Mouse (Mus musculus): ENCODE results near the gene 1700008O03Rik. TPM values are rescaled to one million over a fixed set of nuclear protein-coding genes. Genes with fewer than 3 reads are reported as not detected.

1700008O03Rik gene
- polyA plus RNA-seq, 1 experiment from 2014 or later = 1.5 TPM

DNA sequence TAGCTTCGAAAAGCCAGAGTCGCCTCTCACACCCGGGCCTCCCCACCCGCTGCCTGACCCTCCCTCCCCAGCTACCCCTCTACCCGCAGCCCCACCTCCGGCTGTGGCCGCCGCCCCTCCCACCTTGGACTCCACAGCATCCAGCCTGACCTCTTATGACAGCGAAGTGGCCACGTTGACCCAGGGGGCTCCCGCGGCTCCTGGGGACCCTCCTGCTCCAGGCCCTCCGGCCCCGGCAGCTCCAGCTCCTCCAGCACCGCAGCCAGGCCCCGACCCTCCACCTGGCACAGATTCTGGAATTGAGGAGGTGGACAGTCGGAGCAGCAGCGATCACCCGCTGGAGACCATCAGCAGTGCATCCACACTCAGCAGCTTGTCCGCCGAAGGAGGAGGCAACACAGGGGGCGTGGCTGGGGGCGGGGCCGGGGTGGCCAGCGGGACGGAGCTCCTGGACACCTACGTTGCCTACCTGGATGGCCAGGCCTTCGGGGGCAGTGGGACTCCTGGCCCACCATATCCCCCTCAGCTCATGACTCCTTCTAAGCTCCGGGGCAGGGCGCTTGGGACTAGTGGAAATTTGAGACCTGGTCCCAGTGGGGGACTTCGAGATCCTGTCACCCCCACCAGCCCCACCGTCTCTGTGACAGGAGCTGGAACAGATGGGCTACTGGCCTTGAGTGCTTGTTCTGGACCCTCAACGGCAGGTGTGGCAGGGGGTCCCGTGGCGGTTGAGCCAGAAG lies 31.8 kb downstream of the 1700008O03Rik start:
- Histone ChIP-seq H3K27ac (no peak overlapping the region), H3K36me3 (replicated peaks) (no peaks in the 10 kb centered on the region), H3K9me3 (no peaks in the 10 kb centered on the region), H3K4me1 (peaks cover 76% of the 10 kb centered on the region), H3K4me3 (replicated peaks) (peak overlapping the region; percentile 21), H3K27me3 (peaks cover 95% of the 10 kb centered on the region), H3K4me2 (peak overlapping the region; percentile 33), H3K9ac (no peak overlapping the region)
- 2% methylated on average over 35 of the region's 35 CpGs for WGBS
- ATAC-seq (ENCODE audit: low FRiP score) = no peak

DNA sequence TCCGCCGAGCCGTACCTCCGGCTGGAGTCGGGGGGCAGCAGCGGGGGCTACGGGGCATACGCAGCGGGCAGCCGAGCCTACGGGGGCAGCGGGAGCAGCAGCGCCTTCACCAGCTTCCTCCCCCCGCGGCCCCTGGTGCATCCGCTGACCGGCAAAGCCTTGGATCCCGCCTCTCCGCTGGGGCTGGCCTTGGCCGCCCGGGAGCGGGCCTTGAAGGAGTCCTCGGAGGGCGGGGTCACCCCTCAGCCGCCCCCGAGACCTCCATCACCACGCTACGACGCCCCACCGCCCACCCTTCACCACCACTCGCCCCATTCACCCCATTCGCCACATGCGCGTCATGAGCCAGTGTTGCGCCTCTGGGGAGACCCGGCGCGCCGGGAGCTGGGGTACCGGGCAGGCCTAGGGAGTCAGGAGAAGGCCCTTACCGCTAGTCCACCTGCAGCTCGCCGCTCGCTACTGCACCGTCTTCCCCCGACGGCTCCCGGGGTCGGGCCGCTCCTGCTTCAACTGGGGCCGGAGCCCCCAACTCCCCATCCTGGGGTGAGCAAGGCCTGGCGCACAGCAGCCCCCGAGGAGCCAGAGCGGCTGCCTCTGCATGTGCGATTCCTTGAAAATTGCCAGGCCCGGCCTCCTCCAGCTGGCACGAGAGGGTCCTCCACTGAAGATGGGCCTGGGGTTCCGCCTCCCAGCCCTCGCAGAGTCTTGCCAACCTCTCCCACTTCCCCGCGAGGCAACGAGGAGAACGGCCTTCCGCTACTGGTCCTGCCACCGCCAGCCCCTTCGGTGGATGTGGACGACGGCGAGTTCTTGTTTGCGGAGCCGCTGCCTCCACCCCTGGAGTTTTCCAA lies 32.6 kb downstream of the 1700008O03Rik start:
- Histone ChIP-seq H3K4me1 (peaks cover 71% of the 10 kb centered on the region), H3K27ac (no peak overlapping the region), H3K36me3 (replicated peaks) (no peaks in the 10 kb centered on the region), H3K9ac (0 out of 2 replicates have a peak overlapping the region, but pooled peaks have one; percentile 21), H3K27me3 (peaks cover 98% of the 10 kb centered on the region), H3K4me3 (replicated peaks) (peak overlapping the region; percentile 21), H3K9me3 (no peaks in the 10 kb centered on the region), H3K4me2 (peak overlapping the region; percentile 33)
- WGBS = 2% methylated on average over 71 of the region's 71 CpGs
- ATAC-seq (ENCODE audit: low FRiP score) = no peak

DNA sequence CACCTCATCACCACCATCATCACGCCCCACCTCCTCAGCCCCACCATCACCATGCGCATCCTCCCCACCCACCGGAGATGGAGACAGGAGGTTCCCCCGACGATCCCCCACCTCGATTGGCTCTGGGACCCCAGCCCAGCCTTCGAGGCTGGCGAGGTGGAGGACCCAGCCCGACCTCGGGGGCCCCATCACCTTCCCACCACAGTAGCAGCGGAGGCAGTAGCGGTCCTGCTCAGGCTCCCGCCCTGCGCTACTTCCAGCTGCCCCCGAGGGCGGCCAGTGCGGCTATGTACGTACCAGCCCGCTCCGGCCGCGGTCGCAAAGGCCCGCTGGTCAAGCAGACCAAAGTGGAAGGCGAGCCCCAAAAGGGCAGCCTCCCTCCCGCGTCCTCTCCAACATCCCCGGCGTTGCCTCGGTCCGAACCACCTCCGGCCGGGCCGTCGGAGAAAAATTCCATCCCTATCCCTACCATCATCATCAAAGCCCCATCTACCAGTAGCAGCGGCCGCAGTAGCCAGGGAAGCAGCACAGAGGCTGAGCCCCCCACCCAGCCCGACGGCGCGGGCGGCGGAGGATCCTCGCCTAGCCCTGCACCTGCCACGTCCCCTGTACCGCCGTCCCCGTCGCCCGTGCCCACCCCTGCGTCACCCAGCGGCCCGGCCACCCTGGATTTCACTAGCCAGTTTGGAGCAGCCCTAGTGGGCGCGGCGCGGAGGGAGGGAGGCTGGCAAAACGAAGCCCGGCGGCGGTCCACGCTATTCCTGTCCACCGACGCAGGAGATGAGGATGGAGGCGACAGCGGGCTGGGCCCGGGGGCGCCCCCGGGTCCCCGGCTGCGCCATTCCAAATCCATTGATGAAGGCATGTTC lies 33.5 kb downstream of the 1700008O03Rik start:
- Histone ChIP-seq H3K4me2 (peak overlapping the region; percentile 54), H3K9ac (peak overlapping the region; percentile 21; the same call in 1 of the 2 replicates), H3K36me3 (replicated peaks) (no peaks in the 10 kb centered on the region), H3K27ac (no peak overlapping the region), H3K9me3 (no peaks in the 10 kb centered on the region), H3K4me3 (replicated peaks) (peak overlapping the region; percentile 21), H3K27me3 (peaks cover 91% of the 10 kb centered on the region), H3K4me1 (peaks cover 62% of the 10 kb centered on the region)
- WGBS = 2% methylated on average over 71 of the region's 71 CpGs
- 0 out of 2 replicates have a peak, but pooled peaks have one; percentile 33 for ATAC-seq (ENCODE audit: low FRiP score)

DNA sequence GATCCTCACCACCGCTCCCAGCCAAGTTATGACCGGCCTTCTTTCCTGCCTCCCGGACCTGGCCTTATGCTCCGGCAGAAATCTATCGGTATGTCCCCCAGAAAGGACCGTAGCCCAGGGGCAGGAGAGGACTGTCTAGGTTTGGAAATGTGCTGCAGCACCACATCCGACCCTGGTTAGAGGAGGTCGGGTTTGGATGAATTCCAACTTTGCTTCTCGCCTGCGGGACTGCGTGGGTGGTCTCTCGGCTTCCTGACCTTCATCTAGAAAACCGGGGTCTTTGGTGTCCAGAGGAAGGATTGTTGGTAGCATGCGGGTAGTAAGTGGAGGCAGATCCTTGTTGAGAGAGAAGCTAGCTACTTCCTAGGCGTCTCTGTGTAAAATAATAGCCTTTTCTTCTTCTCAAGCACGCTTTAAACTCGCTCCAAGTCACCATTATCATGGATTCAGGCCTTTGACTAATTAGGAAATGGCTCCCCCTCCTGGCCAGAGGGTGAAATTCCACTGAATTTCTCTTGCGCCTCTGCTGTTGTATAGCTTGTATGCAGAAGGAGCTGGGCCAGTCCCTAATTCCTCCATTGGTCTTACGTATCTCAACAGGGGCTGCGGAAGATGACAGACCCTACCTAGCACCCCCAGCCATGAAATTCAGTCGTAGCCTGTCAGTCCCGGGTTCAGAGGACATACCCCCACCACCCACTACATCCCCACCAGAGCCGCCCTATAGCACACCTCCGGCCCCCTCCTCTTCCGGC lies 34.5 kb downstream of the 1700008O03Rik start:
- 2% methylated on average over 25 of the region's 25 CpGs for WGBS
- Histone ChIP-seq H3K4me3 (replicated peaks) (peak overlapping the region; percentile 20), H3K27me3 (peaks cover 81% of the 10 kb centered on the region), H3K9ac (peak overlapping the region; percentile 44), H3K4me1 (peaks cover 52% of the 10 kb centered on the region), H3K27ac (no peak overlapping the region), H3K36me3 (replicated peaks) (peaks cover 2% of the 10 kb centered on the region; the same call in 1 of the 2 replicates), H3K9me3 (no peaks in the 10 kb centered on the region), H3K4me2 (peak overlapping the region; percentile 54)
- peak; percentile 50 for ATAC-seq (ENCODE audit: low FRiP score)

DNA sequence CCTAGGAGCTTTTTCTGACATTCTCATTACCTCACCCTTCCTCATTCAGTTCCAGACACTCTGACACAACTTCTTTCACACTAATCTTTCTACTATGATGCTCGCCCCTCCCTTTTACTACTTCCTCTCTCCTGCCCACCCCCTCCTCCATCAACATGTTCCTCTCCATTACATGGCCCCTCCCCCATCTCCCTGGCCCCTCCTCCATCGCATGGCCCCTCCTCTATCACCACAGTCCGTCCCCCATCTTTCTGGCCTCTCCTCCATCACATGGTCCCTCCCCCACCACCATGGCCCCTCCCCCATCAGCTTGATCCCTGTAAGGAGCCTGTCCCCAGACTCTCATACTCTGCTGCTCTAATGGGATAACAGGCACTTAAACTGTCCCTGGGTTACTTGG lies 36.6 kb downstream of the 1700008O03Rik start:
- H3K4me1 ChIP-seq = peaks cover 38% of the 10 kb centered on the region
- ATAC-seq (ENCODE audit: low FRiP score) = no peak
- H3K36me3 ChIP-seq (replicated peaks) = peaks cover 11% of the 10 kb centered on the region; the same call in 1 of the 2 replicates
- no peak overlapping the region for H3K27ac ChIP-seq
- no peak overlapping the region for H3K4me2 ChIP-seq
- 31% methylated on average over 3 of the region's 3 CpGs for WGBS
- H3K9ac ChIP-seq = no peak overlapping the region
- H3K9me3 ChIP-seq = no peaks in the 10 kb centered on the region
- H3K27me3 ChIP-seq = peaks cover 60% of the 10 kb centered on the region
- H3K4me3 ChIP-seq (replicated peaks) = no peak overlapping the region

DNA sequence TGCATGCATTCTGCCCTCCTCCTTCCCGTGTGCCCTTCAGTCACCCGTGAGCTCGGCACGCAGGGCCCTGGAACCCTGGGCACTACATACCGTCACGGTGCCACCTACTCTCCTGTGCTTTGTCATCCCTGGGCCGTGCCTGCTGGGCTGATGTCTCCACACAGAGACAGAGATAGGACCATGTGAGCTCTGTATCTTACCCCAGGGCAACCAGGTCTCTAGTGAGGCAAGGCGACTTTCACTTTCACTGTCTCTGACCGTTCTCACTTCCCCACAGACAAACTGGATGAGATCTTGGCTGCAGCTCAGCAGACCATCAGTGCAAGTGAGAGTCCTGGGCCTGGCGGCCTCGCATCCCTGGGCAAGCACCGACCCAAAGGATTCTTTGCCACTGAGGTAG lies 41.0 kb downstream of the 1700008O03Rik start:
- Histone ChIP-seq H3K36me3 (replicated peaks) (peaks cover 19% of the 10 kb centered on the region; the same call in 1 of the 2 replicates), H3K4me2 (no peak overlapping the region), H3K27me3 (peaks cover 30% of the 10 kb centered on the region), H3K9ac (no peak overlapping the region), H3K9me3 (no peaks in the 10 kb centered on the region), H3K4me1 (peaks cover 5% of the 10 kb centered on the region; the same call in 1 of the 2 replicates), H3K27ac (no peak overlapping the region), H3K4me3 (replicated peaks) (no peak overlapping the region)
- WGBS = 77% methylated on average over 12 of the region's 12 CpGs
- no peak for ATAC-seq (ENCODE audit: low FRiP score)

DNA sequence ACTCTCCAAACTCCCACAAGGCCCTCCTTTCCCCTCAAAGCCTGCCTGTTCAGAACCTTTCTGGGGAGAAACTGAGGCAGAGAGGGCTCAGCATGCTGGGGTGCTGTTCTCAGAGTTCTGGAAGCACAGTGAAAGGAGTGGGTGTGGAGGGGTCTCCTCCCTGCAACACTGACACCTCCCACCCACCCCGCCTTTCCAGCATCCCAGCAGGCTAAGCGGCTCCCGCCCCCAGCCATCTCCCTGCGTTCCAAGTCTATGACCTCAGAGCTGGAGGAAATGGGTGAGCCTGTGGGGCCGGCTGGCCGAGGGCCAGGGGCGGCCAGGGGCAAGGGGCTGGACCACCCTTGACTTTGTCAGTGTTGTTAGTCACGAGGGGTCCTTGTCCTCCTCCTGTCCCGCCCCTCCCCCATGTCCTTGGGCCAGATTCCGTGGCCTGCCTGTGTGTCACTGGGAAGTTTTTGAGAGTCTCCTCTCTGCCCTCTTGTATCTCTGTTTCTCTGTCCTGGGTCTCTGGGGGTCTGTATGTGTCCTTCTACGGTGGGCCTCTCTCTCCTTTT lies 42.1 kb downstream of the 1700008O03Rik start:
- no peaks in the 10 kb centered on the region for H3K9me3 ChIP-seq
- peaks cover 19% of the 10 kb centered on the region; the same call in 1 of the 2 replicates for H3K36me3 ChIP-seq (replicated peaks)
- H3K27me3 ChIP-seq = peaks cover 30% of the 10 kb centered on the region
- ATAC-seq (ENCODE audit: low FRiP score) = no peak
- no peak overlapping the region for H3K4me2 ChIP-seq
- 22% methylated on average over 8 of the region's 11 CpGs for WGBS
- no peak overlapping the region for H3K9ac ChIP-seq
- no peak overlapping the region for H3K4me3 ChIP-seq (replicated peaks)
- no peak overlapping the region for H3K27ac ChIP-seq
- H3K4me1 ChIP-seq = peaks cover 5% of the 10 kb centered on the region; the same call in 1 of the 2 replicates

DNA sequence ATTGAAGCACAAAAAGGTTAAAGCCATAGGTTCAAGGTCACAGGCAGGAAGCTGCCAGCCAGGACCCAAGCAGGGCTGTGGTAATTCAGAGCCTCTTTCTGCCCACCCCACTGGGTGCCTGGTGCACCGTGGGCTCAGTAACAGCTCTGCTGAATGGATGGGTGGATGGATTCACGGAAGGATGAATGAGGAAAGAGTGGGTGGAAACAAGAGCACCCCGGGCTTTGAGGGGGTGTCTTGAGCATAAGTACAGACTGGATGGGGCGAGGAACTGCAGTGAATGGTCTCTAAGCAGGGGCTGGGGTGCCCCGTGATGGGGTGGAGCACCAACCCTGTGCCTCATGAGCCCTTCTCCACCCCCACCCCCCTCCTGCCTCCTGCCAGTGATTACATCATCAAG lies 43.9 kb downstream of the 1700008O03Rik start:
- Histone ChIP-seq H3K27me3 (peaks cover 41% of the 10 kb centered on the region), H3K9ac (no peak overlapping the region), H3K4me3 (replicated peaks) (no peak overlapping the region), H3K4me2 (no peak overlapping the region), H3K4me1 (peaks cover 14% of the 10 kb centered on the region), H3K36me3 (replicated peaks) (peaks cover 19% of the 10 kb centered on the region; the same call in 1 of the 2 replicates), H3K27ac (no peak overlapping the region), H3K9me3 (no peaks in the 10 kb centered on the region)
- no peak for ATAC-seq (ENCODE audit: low FRiP score)
- 81% methylated on average over 5 of the region's 5 CpGs for WGBS

DNA sequence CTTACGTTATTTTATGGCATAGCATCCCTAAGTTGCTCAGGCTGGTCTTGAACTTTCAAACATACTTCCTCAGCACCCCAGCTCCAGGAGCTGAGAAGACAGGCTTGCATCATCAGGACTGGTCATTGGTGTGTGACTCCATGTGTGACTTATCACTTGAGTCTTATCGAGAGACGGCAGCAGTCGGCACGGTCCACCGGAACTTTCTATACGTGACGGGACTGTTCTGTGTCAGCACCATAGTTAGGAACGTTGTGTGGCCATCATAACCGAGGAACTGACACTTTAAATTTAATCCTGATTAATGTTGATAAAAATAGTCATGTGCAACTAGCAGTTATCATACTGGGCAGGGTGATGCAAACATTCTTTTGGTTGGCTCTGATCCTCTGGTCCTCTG lies 44.5 kb downstream of the 1700008O03Rik start:
- Histone ChIP-seq H3K27me3 (peaks cover 47% of the 10 kb centered on the region), H3K9me3 (no peaks in the 10 kb centered on the region), H3K4me2 (no peak overlapping the region), H3K4me1 (peaks cover 20% of the 10 kb centered on the region), H3K27ac (no peak overlapping the region), H3K4me3 (replicated peaks) (no peak overlapping the region), H3K9ac (no peak overlapping the region), H3K36me3 (replicated peaks) (peaks cover 16% of the 10 kb centered on the region; the same call in 1 of the 2 replicates)
- ATAC-seq (ENCODE audit: low FRiP score) = no peak
- WGBS = 90% methylated on average over 10 of the region's 10 CpGs

DNA sequence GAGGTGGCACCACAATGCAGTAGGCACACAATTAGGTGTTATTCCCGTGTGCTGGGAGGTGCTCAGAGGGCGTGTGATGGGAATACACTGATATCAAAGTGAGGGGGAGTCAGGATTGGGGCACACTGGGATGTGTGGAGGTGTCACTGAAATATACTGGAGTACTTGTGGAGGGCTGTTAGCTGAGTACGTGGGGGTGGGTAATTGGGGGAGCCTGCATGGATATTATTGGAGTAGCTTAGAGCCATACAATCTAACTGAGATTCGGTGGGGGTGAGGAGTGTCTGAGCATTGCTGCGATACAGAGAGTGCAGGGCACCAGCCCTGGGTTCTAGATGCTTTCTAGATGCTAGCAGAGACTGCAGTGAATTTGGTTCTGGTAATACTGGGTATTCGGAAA lies 45.4 kb downstream of the 1700008O03Rik start:
- Histone ChIP-seq H3K4me1 (peaks cover 25% of the 10 kb centered on the region), H3K36me3 (replicated peaks) (0 out of 2 replicates have a peak, but pooled peaks cover 11% of the 10 kb centered on the region), H3K4me2 (no peak overlapping the region), H3K27me3 (peaks cover 56% of the 10 kb centered on the region), H3K27ac (no peak overlapping the region), H3K4me3 (replicated peaks) (no peak overlapping the region), H3K9me3 (no peaks in the 10 kb centered on the region), H3K9ac (no peak overlapping the region)
- WGBS = 74% methylated on average over 6 of the region's 6 CpGs
- no peak for ATAC-seq (ENCODE audit: low FRiP score)

Measured in forebrain, embryonic 12.5 days (tissue).